Mouse (Mus musculus) kidney, adult 2 months (tissue): ENCODE results near the gene Elmod3.

ENCODE experiments used
- CTCF ChIP-seq: fragments of 200-500 bp; conservative IDR thresholded peaks from 2 replicates; pipeline ENCODE4 v1.5.1; 2011; ENCODE audit warnings: low read depth, mild to moderate bottlenecking, control low read depth, low read length, moderate library complexity, mixed read lengths; ENCODE audit not compliant: insufficient read depth, insufficient read length
- POLR2A ChIP-seq: fragments of 200-500 bp; IDR thresholded peaks from one replicate; pipeline ENCODE4 v1.6.1; 2011; ENCODE audit warnings: low read depth, low read length, control low read depth

DNA sequence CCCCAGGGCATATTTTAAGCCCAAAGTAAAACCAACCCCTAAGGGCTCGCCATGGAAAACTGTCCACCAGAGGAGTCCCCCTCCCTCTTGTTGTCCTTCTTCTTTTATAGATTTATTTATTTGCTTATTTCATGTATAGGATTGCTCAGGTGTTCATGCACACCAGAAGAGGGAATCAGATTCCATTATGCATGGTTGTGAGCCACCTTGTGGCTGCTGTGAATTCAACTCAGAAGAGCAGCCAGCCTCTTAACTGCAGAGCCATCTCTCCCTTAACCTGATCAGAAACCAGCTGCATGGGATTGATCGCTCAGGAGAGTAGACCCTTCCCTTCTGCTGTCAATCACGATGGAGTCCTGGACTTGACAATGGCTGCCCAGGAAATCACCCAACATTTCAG is 38.7 kb upstream of the Elmod3 start:
- TF ChIP-seq CTCF (peak; percentile 58), POLR2A (no peak)
